Comparison of ENCODE assay signal across 28 mouse cellular contexts in genomic region chr16:94270826-94271225, GRCm38 (mm10). TPM values are rescaled to one million over a fixed set of nuclear protein-coding genes. Genes with fewer than 3 reads are reported as not detected.
"Had no signal": no experiment of that assay in that cellular context is flagged by ENCODE, and none has a peak within 500 bp of the region (broad histone marks: within the 10 kb centered on the region; RNA-seq: fewer than 3 reads in every experiment).

No protein-coding gene starts in this region.

- H3K4me1 ChIP-seq: embryonic facial prominence, embryonic 12.5 days; embryonic facial prominence, embryonic 13.5 days had no signal

- ATAC-seq: forebrain, embryonic 14.5 days; forebrain, embryonic 15.5 days; forebrain, embryonic 16.5 days had no signal

- DNase-seq: cerebellum, adult 18-20 months; cerebellum, adult 2 months; cerebellum, adult 8-10 months; cerebellum, adult 9-10 months; cerebellum, adult 9-11 months; cerebellum, postnatal 10 days; cerebellum, postnatal 14 days; cerebellum, postnatal 25 days; cerebellum, postnatal 36 days; embryo, embryonic 11 days; forebrain, postnatal 0 days; gastrocnemius, postnatal 10 days; gastrocnemius, postnatal 25 days; gastrocnemius, postnatal 36 days; heart, adult 18-20 months had no signal

- H3K36me3 ChIP-seq: embryonic facial prominence, embryonic 12.5 days; forebrain, embryonic 15.5 days had no signal

- H3K4me2 ChIP-seq: embryonic facial prominence, embryonic 12.5 days; embryonic facial prominence, embryonic 13.5 days; embryonic facial prominence, embryonic 15.5 days; forebrain, embryonic 12.5 days; forebrain, embryonic 13.5 days; forebrain, embryonic 15.5 days had no signal

- H3K27me3 ChIP-seq: embryonic facial prominence, embryonic 12.5 days; embryonic facial prominence, embryonic 13.5 days; embryonic facial prominence, embryonic 15.5 days; forebrain, embryonic 12.5 days; forebrain, embryonic 13.5 days; forebrain, embryonic 15.5 days had no signal

- H3K4me3 ChIP-seq: embryonic facial prominence, embryonic 10.5 days; embryonic facial prominence, embryonic 12.5 days; embryonic facial prominence, embryonic 13.5 days; embryonic facial prominence, embryonic 15.5 days; erythroblast, embryonic 14.5 days; forebrain, embryonic 10.5 days; forebrain, embryonic 12.5 days; forebrain, embryonic 13.5 days; forebrain, embryonic 15.5 days had no signal

- H3K9me3 ChIP-seq: embryonic facial prominence, embryonic 10.5 days; embryonic facial prominence, embryonic 12.5 days; embryonic facial prominence, embryonic 13.5 days; embryonic facial prominence, embryonic 15.5 days; forebrain, embryonic 12.5 days; forebrain, embryonic 13.5 days; forebrain, embryonic 15.5 days had no signal

- H3K27ac ChIP-seq: embryonic facial prominence, embryonic 10.5 days; embryonic facial prominence, embryonic 12.5 days; embryonic facial prominence, embryonic 13.5 days; embryonic facial prominence, embryonic 15.5 days; forebrain, embryonic 10.5 days; forebrain, embryonic 12.5 days; forebrain, embryonic 13.5 days; forebrain, embryonic 15.5 days had no signal

- H3K9ac ChIP-seq: embryonic facial prominence, embryonic 12.5 days; embryonic facial prominence, embryonic 15.5 days; forebrain, embryonic 12.5 days; forebrain, embryonic 13.5 days; forebrain, embryonic 15.5 days; forebrain, postnatal 0 days had no signal

RNA-seq across cellular contexts. Expression of gene Ripply3, which starts 57.4 kb away (rescaled TPM):
- total RNA-seq: common myeloid progenitor, adult 5-6 weeks; granulocyte monocyte progenitor cell, adult 5-6 weeks had no signal
- polyA plus RNA-seq: erythroblast, embryonic 14.5 days had no signal
